Mouse (Mus musculus): ENCODE measurements around the gene Tubgcp2.

GRCm38 (mm10) chr7:140035456-140035855 lies 1.0 kb downstream of the Tubgcp2 start:
- TF ChIP-seq POLR2A (IDR thresholded peaks at IDR 0.05; ENCODE audit: borderline replicate concordance, insufficient read depth, low read length) (no peak), CTCF (IDR thresholded peaks at IDR 0.05; ENCODE audit: borderline replicate concordance, insufficient read depth, low read depth, low read length) (no peak)
